Mouse (Mus musculus): Measurements from ENCODE around the gene Gm21497. TPM values are rescaled to one million over a fixed set of nuclear protein-coding genes. Genes with fewer than 3 reads are reported as not detected.

Gm21497 gene
- not detected for polyA plus RNA-seq (2015; fragmentation: Illumina TruSeq; extraction: RNeasy Lipid Tissue Mini Kit (QIAGEN cat#74804); ENCODE audit: insufficient read depth, low replicate concordance)

DNA sequence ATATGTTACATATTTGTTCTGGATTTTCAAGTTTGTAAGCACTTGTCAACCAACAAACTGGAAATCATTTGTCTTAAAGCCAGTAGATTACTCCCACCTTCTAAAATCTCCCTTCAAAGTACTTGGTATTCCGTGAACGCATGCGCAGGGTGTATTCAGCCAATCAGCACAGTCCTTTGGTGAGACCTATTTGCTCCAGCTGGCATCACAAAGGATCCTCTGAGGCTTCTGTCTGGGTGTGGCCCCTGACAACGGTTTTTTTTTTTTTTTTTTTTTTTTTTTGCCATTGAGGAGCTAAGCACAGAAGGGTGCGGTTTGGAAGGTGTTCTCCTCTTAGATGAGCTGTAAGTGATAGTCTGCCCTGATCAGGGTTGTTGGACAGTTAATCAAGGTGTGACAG is at the start of gene Gm21497:
TSS of gene Gm21497 (plus strand) at position 301 of the 400 bp plus-strand sequence.

